Mouse (Mus musculus) granulocyte monocyte progenitor cell, adult 5-6 weeks (primary cell): Measurements from ENCODE around the gene H2afy2. TPM values are rescaled to one million over a fixed set of nuclear protein-coding genes. Genes with fewer than 3 reads are reported as not detected.

Experiments used
- ATAC-seq: replicated peaks from 2 replicates; pipeline ENCODE4 v1.8.0; 2016; ENCODE audit warnings: mild to moderate bottlenecking, moderate TSS enrichment, inconsistent platforms; ENCODE audit not compliant: poor library complexity, severe bottlenecking
- total RNA-seq, 2 experiments: library from RNA; stranded (forward) in 1 of 2; stranded (reverse) in 1 of 2; fragments of 200-712, 200-1000 nt in 1 of 2; fragments of >200 nt in 1 of 2; fragmentation: Nextera tagmentation in 1 of 2; gene quantifications; 2 replicates each; pipeline ENCODE4 v1.2.3; 2014 to 2017

Gene H2afy2
- total RNA-seq, 2 experiments from 2014 or later: 1.6 to 1.9 TPM

DNA sequence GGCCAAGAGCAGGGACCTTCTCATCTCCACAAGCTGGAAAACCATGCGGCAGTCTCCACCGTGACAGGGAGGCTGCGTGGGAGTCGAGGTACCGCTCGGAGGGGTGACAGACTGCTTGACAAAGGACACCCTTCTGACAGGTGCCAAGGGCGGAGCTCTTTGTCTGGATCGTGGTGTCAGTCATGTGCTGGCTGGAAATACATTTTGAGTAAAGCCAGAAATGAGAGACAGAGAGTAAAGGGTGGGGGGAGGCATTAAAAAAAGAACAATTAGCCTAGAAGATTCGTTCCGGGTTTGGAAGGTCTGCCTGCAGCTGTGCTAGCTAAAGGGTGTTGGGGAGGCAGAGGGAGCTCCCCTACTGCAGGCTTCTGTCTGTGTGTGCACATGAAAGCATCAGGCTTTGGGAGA is 47.3 kb downstream of the H2afy2 start:
- ATAC-seq: no peak

DNA sequence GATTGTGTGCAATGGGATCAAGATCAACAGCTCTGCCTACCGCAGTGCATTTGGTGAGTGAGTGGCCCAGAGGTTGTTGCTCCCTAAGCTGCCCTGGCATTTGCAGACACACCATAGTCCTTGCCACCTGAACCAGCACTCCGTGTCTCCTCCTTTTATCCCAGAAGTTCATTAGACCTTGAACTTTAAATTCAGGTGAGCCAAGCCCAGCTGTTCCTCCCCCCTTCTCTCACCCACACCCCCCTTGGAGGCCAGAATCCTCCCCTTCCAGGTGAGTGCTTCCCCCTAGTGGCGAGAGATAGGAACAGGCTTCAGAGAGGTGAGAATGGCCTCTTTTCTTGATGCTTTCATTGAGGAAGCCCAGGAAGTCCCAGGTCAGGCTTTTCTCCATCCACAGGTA is 49.6 kb downstream of the H2afy2 start:
- ATAC-seq: peak; percentile 68

DNA sequence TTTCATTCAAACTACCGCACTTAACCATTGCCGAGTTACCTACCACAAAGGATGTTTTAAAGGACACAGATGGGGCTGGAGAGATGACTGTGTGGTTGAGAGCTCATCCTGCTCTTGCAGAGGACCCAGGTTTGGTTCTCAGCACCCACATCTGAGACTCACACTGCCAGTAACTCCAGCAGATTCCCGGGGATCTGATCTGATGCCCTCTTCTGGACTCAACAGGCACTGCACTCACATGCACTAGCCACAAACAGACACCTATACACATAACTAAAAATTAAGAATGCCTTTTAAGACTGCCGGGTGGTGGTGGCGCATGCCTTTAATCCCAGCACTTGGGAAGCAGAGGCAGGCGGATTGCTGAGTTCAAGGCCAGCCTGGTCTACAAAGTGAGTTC is 53.8 kb downstream of the H2afy2 start:
- ATAC-seq: no peak

- ATAC-seq: no peak
Measured at GRCm38 (mm10) chr10:61729181-61729580, 54.8 kb downstream of the H2afy2 start.

GRCm38 (mm10) chr10:61723271-61723670 is 60.7 kb downstream of the H2afy2 start:
- ATAC-seq: no peak

DNA sequence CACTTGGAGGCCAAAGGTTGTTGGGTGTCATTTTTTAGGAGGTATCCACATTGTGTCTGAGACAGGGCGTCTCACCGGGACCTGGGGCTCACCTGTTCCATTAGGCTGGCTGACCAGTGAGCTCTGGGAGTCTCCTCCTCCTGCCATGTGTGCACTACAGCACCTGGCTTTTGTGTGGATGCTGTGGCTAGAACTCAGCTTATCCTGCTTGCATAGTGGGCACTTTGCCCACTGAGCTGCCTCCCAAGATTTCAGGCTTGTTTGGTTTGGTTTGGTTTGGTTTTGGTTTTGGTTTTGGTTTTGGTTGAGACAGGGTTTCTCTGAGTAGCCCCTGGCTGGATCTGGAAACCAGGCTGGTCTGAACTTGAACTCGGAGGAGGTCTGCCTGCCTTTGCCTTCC is 61.7 kb downstream of the H2afy2 start:
- no peak for ATAC-seq

- no peak for ATAC-seq
Measured at GRCm38 (mm10) chr10:61720331-61720730, 63.6 kb downstream of the H2afy2 start.

DNA sequence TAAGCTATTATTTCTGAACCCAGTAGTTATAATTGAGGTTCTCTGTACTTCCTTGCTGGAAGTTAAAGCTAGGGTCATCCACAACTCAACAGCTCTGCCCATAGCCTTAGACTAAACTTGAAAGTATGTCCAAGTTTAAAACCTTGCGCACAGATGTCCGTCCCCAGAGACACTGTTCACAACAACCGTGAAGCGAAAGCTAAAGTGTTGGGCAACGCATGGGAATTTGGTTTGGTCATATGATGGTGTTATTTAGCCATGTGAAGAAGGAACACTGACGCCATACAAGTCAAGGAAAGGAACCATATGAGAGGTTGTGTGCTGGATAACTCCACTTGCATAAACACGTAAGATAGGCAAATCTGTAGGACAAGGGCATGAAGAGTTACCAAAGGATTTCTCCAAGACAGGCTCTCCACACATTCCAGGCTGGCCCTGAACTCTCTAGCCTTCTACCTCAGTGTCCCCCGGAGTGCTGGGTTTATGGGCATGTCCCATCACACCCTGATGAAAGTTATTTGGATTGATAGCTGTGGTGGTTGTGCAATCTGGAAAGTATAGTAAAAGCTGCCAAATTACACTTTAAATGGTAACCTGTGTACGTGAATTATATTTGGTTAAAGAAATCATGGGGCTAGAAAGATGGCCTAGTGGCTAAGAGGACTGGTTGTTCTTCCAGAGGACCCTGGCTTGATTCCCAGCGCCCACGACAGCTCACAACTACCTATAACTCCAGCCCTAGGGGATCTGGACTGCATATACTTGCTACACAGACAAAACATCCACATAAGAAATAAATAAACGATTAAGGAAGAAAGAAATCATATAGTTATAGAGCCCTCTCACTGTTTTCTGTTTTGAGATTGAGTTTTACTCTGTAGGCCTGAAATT is 66.3 kb downstream of the H2afy2 start:
- no peak for ATAC-seq

- peak; percentile 73 for ATAC-seq
Measured at GRCm38 (mm10) chr10:61715996-61716864, 67.7 kb downstream of the H2afy2 start.

GRCm38 (mm10) chr10:61715462-61715837 is 68.5 kb downstream of the H2afy2 start:
- ATAC-seq: no peak

DNA sequence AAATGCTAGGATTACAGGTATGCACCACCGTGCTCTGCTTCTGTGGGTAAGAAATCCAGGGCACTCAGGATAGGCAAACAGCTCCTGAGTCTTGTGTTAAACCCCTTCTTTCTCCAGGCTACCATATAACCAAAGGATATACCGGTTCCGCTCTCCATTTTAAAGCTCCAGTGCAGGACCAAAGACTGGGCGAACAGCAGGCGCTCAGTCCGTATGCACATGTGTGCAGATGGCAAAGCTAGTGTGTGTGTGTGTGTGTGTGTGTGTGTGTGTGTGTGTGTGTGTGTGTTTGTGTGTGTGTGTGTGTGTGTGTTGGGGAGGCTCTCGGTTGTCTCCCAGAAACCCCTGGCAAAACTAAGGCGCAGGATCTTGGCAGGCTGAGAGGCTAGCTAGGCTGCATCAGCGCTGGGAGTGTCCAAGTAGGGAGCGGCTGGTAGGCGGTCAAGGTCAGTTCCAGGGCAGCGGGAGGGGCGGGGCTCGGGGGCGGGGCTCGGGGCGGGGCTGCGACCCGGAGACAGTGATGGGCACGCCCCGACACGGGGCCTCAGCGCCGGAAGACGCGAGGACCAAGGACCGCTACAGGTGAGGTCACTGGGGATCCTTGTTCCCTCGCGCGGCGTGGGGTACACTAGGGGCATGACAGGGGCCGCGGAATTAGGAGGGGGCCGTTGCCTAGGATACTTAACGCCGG is 69.0 kb downstream of the H2afy2 start, which contains the start of gene Aifm2:
Aifm2 (plus strand) TSS at position 493 of the 691 bp plus-strand sequence.
- ATAC-seq: peak; percentile 85

DNA sequence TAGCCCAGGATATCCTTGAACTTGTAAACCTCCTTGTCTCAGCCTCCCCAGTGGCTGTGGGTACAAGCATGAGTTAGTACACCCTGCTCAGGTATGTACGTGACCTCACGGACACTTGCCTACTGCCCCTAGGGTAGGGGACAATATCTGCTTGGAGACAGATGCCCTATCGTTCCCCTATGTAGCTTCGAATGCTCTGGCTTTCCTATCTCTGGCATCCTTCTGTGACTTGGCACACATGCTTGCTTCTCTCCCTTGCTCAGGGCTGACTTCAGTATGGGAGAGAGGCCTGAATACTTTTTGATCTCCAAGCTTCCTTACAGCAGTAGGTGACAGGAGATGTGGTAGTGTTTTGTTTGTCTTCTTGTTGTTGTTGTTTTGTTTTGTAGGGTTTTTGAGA is 69.8 kb downstream of the H2afy2 start:
- no peak for ATAC-seq

DNA sequence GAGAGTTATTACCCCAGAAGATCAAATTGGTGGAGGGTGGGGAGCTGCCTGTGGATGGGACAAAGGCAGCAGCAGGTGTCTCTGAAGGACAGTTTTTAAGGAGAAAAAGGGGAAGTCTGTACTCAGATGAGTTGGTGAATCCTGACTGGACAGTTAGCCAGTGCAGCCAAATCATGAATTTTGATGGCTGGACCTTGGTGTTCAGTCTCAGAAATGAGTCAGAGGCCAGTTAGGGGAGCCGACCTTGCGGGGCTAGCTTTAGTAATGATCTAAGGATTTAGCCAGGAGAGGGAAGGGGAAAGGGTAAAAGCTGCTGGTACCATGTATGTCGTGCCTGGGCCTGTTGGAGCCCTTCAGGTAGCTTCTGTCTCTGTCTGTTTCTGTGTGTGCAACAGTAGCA is 70.3 kb downstream of the H2afy2 start:
- no peak for ATAC-seq

DNA sequence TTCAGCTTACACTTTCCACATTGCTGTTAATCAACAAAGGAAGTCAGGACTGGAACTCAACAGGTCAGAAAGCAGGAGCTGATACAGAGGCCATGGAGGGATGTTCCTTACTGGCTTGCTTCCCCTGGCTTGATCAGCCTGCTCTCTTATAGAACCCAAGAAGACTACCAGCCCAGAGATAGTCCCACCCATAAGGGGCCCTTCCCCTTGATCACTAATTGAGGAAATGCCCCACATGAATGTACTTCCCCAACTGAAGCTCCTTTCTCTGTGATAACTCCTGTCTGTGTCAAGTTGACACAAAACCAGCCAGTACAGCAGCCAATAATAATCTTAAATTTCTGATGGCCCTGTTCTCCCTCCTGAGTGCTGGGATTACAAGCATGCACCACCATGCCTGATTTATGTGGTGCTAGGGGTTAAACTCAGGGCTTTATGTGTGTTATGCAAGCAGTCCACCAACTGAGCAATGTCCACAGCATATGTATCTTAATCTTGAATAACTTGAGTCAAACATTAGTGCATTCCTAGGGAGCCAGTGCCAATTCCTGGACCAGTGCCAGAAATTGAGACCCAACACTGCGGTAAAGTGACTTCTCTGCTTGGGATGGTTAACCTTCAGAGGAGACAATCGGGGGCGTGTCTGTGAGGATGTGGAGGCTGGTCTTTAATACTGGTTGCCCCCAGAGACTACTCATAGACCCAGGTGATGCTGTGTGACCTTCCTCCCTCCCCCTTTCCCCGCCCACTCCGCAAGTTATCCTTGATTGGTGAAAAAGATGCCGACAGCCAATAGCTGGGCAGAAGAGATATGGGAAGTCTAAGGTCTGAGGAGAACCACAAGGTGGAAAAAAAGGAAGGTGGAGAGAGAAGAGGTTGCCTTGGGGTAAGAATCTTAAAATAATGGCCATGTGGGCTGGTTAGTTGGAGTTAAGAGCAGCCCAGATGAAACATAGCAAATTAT is 77.3 kb downstream of the H2afy2 start:
- ATAC-seq: 0 out of 2 replicates have a peak, but pooled peaks have one; percentile 7

- no peak for ATAC-seq
Measured at GRCm38 (mm10) chr10:61704663-61705062, 79.3 kb downstream of the H2afy2 start.

GRCm38 (mm10) chr10:61697028-61697427 is 86.9 kb downstream of the H2afy2 start:
- ATAC-seq: no peak

- no peak for ATAC-seq
Measured at GRCm38 (mm10) chr10:61696560-61696823, 87.5 kb downstream of the H2afy2 start.

GRCm38 (mm10) chr10:61695703-61696559 is 88.0 kb downstream of the H2afy2 start:
- ATAC-seq: peak; percentile 20
